Mouse (Mus musculus): ENCODE results near the gene Slc17a8.
"Not testable (repeated sequence)": the region's sequence is repeated elsewhere in the genome, so short reads cannot be mapped to it uniquely, and the experiment has no call there.

- not testable (repeated sequence) for TF ChIP-seq ZC3H11A (IDR thresholded peaks at IDR 0.05; ENCODE audit: borderline replicate concordance, low read depth, low read length); HCFC1 (IDR thresholded peaks at IDR 0.05; ENCODE audit: borderline replicate concordance, insufficient read depth, low read length); ZNF384 (IDR thresholded peaks at IDR 0.05; ENCODE audit: low read depth, low read length); MAFK (IDR thresholded peaks at IDR 0.05; ENCODE audit: insufficient read depth, low read depth, low read length); CHD2 (IDR thresholded peaks at IDR 0.05; ENCODE audit: low read depth, low read length)
Measured at GRCm38 (mm10) chr10:89670371-89670770, 49.3 kb upstream of the Slc17a8 start.
